Mouse (Mus musculus) stomach, postnatal 0 days (tissue): ENCODE measurements around the gene Il27ra.

Experiments used
- CTCF ChIP-seq: IDR thresholded peaks from 2 replicates; pipeline ENCODE4 v1.5.1; 2016; ENCODE audit warnings: antibody characterized with exemption, low read depth, mild to moderate bottlenecking, moderate library complexity
- EP300 ChIP-seq: optimal IDR thresholded peaks from 2 replicates; pipeline ENCODE3; 2016; ENCODE audit warnings: antibody characterized with exemption

DNA sequence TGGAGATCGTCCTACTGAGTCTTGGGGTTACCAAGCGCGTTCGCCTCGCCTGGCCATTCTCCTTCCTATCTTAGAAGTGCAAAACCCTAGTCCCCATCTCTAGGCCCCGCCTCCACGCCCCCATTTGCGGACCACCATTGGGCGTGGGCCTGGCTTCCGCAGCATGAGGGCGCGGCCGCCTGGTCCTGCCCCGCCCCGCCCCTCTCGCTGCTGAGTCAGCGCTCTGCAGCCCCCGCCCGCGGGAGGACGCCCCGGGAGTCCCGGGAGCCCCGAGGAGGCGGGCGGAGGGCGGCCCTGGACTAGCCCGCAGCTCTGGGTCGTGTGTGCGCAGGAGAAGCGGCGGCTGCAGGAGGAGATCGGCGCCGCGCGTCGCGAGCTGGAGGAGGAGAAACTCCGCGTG lies 16.5 kb downstream of the Il27ra start:
- no peak for TF ChIP-seq CTCF
- no peak for TF ChIP-seq EP300
